Mouse (Mus musculus): ENCODE data around the gene Tsku.
A peak's percentile ranks its signal among the peaks of the same experiment; 100 is the strongest.

Tsku gene

GRCm38 (mm10) chr7:98361063-98361652 lies at the start of gene Tsku:
Gene Tsku (minus strand): TSS chr7:98361328.
- peak; percentile 88 for DNase-seq

GRCm38 (mm10) chr7:98407615-98408014 lies 46.5 kb upstream of the Tsku start:
- DNase-seq, result no peak

- no peak for DNase-seq
Observed at GRCm38 (mm10) chr7:98403996-98404395, 42.9 kb upstream of the Tsku start.

DNA sequence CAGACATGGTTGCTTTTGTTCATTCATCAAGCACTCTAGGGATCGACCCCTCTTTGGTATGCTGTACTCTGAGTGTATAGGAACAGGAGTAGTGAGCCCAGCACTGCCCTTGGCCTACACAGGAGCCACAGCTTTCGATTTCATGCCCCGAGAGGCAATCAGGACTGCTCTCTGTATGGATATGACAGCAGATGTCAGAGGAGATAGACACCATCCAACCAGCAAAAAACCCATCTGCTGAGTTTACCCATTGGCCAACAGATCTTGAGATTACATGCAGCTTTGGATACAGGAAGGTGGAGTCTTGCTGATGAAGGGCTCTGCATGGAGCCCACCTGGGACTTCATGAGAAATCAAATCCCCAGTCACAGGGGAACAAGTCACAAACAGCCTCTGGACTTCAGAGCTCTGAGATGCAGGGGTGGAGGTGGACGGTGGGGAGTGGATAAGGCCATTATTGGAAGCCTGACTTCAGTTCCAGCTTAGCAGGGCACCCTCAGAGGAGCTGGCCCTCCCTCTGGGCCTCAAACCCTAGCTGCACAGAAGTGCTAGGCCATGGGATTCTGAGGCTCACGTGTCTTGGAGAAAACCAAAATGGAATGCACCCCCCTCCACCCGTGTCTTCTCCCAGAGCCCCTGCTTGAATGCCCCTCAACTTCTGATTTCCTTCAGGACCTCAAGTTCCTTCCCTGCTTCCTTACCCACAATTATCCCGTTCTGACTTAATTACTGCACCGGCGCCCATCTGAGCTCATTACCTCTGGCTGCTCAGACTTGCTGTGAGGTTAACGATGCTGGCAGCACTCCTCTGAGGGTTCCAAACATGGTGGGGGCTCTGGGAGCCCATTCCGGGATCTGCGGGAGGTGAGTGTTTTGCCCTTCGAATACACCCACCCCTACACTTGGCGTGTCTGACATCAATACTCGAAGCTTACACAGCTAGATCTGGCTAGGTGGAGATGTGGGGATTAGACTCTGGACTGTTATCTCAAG lies 41.8 kb upstream of the Tsku start:
- DNase-seq, result no peak

- no peak for DNase-seq
Observed at GRCm38 (mm10) chr7:98392466-98393201, 31.5 kb upstream of the Tsku start.

DNA sequence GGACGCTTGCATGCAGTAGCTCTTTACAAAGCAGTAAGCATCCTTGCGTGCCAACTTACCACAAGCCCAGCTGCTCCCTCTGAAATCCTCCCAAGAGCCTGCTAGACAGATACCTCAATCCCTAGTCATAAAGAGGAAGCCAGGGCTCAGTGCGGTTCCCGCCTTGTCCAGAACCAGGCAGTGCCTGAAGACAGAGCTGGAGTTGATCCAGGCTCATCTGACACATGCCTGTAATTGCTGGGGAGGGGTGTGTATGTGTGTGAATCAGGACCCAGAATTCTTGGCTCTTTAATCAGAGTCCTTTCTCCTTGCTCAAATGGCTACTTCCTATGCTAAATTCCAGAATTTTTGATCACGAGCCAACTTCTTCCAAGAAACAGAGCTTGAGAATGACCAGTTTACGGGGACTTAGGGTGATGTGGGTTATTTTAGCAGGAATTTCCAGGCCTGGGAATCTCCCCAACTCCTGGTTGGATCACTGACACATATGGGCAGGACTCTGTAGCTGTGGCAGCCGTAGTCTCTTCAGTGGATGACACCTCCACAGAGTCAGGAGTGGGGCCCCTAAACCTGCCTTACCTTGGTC lies 30.3 kb upstream of the Tsku start:
- DNase-seq, result no peak

DNA sequence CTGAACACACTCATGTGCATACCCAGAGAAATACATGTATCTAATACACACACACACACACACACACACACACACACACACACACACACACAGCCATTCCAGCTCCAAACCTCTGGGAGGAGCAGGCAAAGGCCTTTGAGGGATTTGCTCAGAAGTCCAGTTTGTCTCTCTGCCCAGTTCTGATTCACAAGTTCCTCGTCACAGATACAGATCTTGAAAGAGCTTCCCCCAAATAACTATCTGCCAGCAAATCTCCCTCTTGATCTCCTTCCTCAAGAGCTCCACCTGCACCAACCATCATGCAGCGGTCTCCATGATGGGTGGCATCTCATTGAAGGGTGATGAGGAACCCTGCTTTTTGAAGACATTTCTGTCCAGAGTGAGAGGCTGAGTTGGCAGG lies 29.4 kb upstream of the Tsku start:
- no peak for DNase-seq

DNA sequence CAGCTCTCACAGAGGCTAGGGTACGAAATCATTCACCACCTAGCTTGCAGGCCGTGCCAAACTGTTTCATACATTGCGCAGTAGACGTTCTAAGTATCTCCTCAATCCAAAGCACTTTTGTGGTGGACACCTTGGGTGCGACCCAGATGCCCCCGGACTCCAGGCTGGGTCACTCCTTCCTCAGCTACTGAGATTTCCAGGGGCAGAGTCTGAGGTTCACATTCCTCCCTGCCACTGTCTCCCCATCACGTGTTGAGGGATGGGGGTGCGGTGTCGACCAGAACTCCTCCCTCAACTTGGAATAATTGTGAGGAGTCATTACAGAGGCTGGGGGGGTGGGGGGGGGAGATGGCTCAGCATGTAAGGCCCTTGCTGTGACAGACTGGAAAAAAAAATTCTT lies 28.5 kb upstream of the Tsku start:
- peak; percentile 54 for DNase-seq

- no peak for DNase-seq
Observed at GRCm38 (mm10) chr7:98388881-98389501, 27.9 kb upstream of the Tsku start.

- DNase-seq, result peak; percentile 42
Observed at GRCm38 (mm10) chr7:98387201-98387600, 26.1 kb upstream of the Tsku start.

GRCm38 (mm10) chr7:98385168-98385567 lies 24.0 kb upstream of the Tsku start:
- DNase-seq, result peak; percentile 60

DNA sequence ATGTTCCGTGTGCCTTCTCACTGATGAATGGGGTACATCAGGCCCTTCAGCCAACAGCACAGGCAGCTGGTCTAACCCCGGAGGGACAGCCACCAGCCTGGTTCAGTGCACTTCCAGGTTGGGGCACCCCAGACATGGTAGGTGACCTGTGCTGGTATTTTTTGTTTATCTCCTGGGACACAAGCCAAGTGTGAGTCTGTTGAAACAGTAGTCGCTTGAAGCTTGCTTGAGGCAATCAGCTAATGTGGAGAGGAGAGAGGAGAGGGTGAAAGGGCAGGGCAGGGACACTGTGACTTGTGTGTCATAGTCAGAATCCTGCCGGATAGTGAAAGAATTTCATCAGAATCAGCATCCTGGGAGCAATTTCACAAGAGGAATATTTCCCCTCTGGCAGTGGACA lies 22.2 kb upstream of the Tsku start:
- no peak for DNase-seq

DNA sequence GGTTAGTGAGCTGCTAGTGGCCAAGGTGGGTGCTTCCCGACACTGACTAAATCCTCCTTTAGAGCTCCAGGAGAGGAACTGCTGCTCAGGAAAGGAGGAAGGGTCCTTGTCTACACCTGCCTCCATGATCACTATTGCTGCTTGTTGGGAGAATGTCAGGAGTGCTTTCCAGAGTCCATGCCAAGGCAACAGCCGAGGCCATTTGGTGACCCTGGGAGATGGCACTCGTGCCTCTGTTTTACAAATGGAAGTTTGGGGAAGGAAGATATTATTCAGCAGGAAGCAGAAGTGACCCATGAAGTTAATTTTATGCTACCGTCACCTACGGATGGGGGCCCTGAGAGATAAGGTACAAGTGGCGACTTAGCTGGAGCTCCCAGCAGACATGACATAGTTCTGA lies 21.7 kb upstream of the Tsku start:
- DNase-seq, result no peak

- no peak for DNase-seq
Observed at GRCm38 (mm10) chr7:98380224-98380925, 19.2 kb upstream of the Tsku start.

DNA sequence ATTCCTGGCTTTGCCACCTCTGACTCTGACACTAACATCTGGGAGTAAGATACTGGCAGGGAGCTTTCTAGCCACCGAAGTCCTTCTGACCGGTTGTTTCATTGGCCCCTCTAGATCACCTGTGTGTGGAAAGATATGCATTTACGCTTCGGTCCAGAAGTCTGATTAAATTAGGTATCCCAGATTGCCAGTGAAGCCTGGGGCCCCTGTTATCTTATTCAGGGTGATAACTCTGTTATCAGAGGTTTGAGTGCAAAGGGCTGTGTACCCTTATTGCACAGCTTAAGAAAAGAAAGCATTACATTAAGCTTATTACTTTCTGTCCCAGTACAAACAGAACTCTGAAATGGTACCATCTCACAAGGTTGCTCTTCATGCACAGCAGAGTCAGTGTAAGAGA lies 18.1 kb upstream of the Tsku start:
- DNase-seq, result no peak

DNA sequence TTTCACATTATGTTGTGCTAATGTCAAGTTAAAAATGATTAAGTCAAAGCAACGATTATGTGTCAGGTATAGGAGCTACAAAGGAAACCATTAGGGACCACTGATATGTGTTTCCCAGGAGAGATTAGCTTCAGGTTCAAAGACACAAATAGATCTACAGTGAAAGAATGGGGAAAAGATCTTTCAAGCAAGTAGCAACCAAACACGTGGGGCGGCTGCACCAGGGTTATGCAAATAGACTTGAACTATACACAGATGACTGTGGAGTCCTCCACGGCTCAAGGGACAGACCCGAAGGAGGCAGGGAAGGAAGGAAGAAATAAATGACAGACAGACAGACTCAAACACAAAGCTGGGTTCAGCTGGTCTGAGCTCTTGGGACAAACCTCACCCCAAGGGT lies 16.1 kb upstream of the Tsku start:
- DNase-seq, result no peak

DNA sequence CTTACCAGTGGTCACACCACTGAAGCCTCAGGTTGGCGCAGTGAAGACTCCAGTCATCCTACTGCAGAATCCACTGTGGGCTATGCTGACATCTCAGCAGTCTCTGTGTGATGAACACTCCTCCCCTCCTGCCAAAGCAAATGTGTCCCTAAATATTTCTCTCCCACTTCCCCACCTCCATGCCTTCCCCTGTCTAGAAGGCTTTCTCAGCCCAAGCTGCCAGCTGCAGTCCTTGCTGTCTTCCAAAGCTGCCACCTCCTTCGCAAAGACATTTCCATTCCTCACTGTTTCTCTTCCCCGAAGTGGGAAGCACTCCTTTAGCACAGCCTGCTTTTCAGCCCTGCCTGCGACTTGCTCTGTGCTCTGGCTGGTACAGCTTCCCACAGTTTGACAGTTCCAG lies 10.0 kb upstream of the Tsku start:
- DNase-seq, result no peak

DNA sequence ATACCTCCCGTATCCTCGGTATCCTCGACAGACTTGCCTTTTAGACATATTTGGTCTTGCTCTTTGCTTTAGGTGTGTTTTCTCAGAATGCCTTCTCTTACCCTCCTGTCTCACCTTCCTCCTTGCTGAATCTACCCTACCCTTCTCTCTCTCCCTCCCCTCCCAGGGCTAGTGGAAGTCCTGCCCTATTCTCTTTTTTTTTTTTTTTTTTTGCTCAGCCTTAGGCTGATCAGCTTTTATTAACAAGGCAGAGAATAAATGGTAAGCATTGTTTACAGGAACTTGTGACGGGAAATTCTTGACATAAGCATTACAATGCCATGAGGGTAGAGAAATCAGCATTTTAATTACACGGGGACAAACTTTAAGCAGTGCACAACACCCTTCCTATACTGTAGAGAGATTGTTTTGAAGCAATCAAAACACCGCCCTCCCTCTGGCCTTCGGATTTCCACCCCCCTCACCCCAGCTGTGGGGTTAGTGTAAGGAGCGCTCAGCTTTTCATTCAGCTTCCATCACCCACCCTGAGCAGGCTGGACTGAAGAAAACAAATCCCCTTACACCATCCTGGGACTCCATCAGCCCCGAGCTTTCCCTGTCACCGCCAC lies 8.7 kb upstream of the Tsku start:
- DNase-seq, result no peak

- DNase-seq, result no peak
Observed at GRCm38 (mm10) chr7:98361662-98362061, 534 bp upstream of the Tsku start.

DNA sequence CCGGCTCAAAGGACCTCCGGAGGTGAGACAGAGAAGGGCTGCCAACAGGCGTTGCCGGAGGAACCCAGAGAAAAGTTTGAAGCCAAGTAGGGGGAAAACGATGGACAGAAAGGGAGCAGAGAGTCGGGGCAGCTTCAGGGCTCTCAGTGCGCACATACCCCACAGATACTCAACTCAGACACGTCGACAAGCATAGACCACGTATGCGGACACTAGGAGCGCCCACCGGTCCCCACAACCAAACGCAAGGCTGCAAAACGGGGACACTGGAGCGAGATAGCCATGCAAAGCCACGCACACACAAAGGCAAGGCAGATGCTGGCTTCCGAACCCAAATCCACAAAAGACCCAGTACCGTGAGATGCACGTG lies 522 bp downstream of the Tsku start:
- no peak for DNase-seq

GRCm38 (mm10) chr7:98359951-98360620 lies 1.0 kb downstream of the Tsku start:
- peak; percentile 52 for DNase-seq
